Mouse (Mus musculus) limb, embryonic 11.5 days (tissue): ENCODE results near the gene Irak3. TPM values are rescaled to one million over a fixed set of nuclear protein-coding genes. Genes with fewer than 3 reads are reported as not detected.
A peak's percentile ranks its signal among the peaks of the same experiment; 100 is the strongest.

Experiments used
- ATAC-seq: fragments of 200-750 bp; cut with Nextera tagmentation; 2 replicates; pipeline ENCODE4 v1.8.0; 2017; ENCODE audit warnings: low read depth; ENCODE audit not compliant: insufficient number of reproducible peaks, low FRiP score, low TSS enrichment
- DNase-seq: peaks from one replicate; pipeline ENCODE4 v3.0.0-alpha.2; 2015; ENCODE audit warnings: low spot score
- H3K27ac ChIP-seq: fragments of 300-500 bp; sonication (generic); replicated peaks from 2 replicates; pipeline ENCODE4 v1.5.1; 2014; ENCODE audit warnings: low read depth, mild to moderate bottlenecking, low read length
- H3K27me3 ChIP-seq: fragments of 300-500 bp; sonication (generic); 2 replicates; pipeline ENCODE4 v1.6.1; 2014; ENCODE audit warnings: mild to moderate bottlenecking, low read length, mixed read lengths; ENCODE audit not compliant: control insufficient read depth, insufficient read depth
- H3K36me3 ChIP-seq: fragments of 300-500 bp; sonication (generic); 2 replicates; pipeline ENCODE4 v1.6.1; 2014; ENCODE audit warnings: mild to moderate bottlenecking, low read length, moderate library complexity, mixed read lengths; ENCODE audit not compliant: control insufficient read depth, insufficient read depth
- H3K4me1 ChIP-seq: fragments of 300-500 bp; sonication (generic); 2 replicates; pipeline ENCODE4 v1.6.1; 2014; ENCODE audit warnings: low read length, mixed read lengths; ENCODE audit not compliant: control insufficient read depth, insufficient read depth
- H3K4me2 ChIP-seq: fragments of 300-500 bp; sonication (generic); 2 replicates; pipeline ENCODE4 v1.6.1; 2014; ENCODE audit warnings: low read depth, mild to moderate bottlenecking, moderate library complexity; ENCODE audit not compliant: severe bottlenecking
- H3K4me3 ChIP-seq: fragments of 300-500 bp; sonication (generic); 2 replicates; pipeline ENCODE4 v1.5.1; 2014; ENCODE audit warnings: low read depth, low read length
- H3K9ac ChIP-seq: fragments of 300-500 bp; sonication (generic); 2 replicates; pipeline ENCODE4 v1.6.1; 2014; ENCODE audit warnings: mild to moderate bottlenecking, low read length
- H3K9me3 ChIP-seq: fragments of 300-500 bp; sonication (generic); 2 replicates; pipeline ENCODE4 v1.6.1; 2016; ENCODE audit warnings: low read length; ENCODE audit not compliant: control insufficient read depth
- WGBS: fragments of 180-500 bp; shearing (Covaris S2); extraction: QIAGEN DNeasy Blood & Tissue Kit; methylation state at CpG from one replicate; pipeline ENCODE4 v1.1.7; 2014; 5-methylcytosine and 5-hydroxymethylcytosine counted together
- polyA plus RNA-seq: library from polyadenylated mRNA; unstranded; fragments of >200 nt; fragmentation: Nextera tagmentation; extraction: Ambion mirVana; gene quantifications from 2 replicates; pipeline ENCODE4 v1.2.1, GENCODE M21; 2014

Gene Irak3
- polyA plus RNA-seq, 1 experiment from 2014 or later, result 0.63 TPM

DNA sequence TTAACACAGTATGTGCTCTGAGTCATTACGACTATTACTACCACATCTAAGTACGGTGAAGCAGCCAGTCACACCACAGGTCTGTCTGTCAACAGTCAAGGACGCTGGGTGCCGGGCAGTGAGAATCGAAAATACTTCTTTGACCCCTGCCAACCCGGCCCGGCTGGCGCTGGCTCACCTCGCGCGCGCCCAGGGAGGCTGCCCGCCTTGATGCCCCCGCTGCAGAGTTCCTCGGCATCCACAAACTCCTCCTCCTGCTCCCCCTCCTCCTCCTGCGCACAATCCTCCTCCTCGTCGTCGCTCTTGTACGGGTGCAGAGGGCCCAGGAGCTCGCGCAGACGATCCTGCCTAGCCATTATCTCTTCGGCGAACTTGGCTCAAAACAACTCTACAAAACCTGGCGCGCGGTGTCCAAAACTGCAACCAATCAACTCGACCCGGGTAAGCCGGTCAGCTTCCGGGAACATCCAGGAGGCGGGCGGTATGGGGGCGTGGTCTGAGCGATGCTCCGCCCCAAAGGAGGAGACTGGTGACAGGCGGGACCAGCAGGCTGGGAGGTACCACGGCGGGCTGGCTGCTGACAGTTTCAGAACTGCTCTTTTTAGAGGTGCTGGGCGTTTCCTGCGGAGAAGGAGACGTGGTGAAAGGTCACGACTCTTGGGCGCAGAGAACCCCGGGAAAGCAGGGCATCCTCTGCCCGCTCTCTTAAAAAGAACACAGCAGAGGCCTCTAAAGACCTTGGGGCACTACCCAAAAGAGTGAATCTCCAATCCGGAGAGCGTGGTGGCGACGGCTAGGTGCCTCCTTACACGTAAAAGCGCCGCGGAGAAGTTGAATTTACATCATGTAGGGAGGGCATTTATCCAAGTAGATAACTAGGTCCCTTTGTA lies 89.2 kb downstream of the Irak3 start, which contains the start of gene Helb:
TSS of gene Helb (minus strand) at position 481 of the 890 bp plus-strand sequence.
- H3K27ac ChIP-seq, result no peak within 1 kb of the TSS
- H3K4me2 ChIP-seq, result peak within 1 kb of the TSS; percentile 58
- H3K36me3 ChIP-seq, result no peaks in the 10 kb centered on the region
- ATAC-seq (peak; percentile 98), DNase-seq (peak; percentile 99)
- peak within 1 kb of the TSS; percentile 66 for H3K9ac ChIP-seq
- no peaks in the 10 kb centered on the region for H3K27me3 ChIP-seq
- H3K4me1 ChIP-seq, result peaks cover 3% of the 10 kb centered on the region; the same call in 1 of the 2 replicates
- peak within 1 kb of the TSS; percentile 69 for H3K4me3 ChIP-seq
- H3K9me3 ChIP-seq, result no peaks in the 10 kb centered on the region
- 1% methylated on average over 55 of the region's 55 CpGs for WGBS

DNA sequence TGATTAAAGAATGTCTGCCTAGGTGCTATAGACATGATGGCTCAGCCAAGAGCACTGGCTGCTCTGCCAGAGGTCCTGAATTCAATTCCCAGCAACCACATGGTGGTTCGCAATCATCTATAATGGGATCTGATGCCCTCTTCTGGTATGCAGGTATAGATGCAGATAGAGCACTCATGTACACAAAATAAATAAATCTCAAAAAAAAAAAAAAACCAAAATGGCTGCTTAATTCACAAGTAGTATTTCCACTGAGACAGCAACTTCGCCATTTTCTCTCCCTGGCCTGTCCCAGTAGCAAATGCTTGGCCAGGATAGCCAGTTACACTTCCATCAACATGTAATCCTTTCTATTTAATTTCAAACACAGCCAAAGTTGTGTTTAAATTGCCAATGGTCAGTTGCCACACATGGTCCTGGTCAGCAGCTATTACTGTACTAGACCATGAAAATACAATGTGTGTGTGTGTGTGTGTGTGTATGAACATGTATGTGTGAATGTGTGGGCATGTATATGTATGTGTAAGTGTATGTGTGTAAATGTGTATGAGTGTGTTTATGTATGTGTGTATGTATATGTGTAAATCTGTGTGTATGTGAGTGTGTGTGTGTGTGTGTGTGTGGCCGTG lies 90.1 kb downstream of the Irak3 start:
- Histone ChIP-seq H3K27ac (no peak overlapping the region), H3K4me3 (peak overlapping the region; percentile 69), H3K9me3 (no peaks in the 10 kb centered on the region), H3K27me3 (no peaks in the 10 kb centered on the region), H3K36me3 (no peaks in the 10 kb centered on the region), H3K9ac (no peak overlapping the region; the same call in 1 of the 2 replicates), H3K4me2 (peak overlapping the region; percentile 55), H3K4me1 (peaks cover 3% of the 10 kb centered on the region; the same call in 1 of the 2 replicates)
- WGBS, result 82% methylated on average over 3 of the region's 3 CpGs
- no peak for DNase-seq
- ATAC-seq, result no peak

DNA sequence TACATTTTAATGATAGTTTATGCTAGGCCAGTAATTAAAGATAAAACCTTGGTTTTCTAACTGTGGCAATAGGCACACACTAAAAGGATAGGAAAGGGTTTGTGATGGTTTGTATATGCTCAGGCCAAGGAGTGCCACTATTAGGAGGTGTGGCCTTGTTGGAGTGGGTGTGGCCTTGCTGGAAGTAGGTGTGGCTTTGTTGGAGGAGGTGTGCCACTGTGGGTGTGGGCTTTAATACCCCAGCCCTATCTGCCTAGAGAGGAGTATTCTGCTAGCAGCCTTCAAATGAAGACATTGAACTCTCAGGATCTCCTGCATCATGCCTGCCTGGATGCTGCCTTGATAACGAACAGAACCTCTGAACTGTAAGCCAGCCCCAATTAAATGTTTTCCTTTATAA lies 101.1 kb downstream of the Irak3 start:
- H3K36me3 ChIP-seq, result 0 out of 2 replicates have a peak, but pooled peaks cover 2% of the 10 kb centered on the region
- H3K4me2 ChIP-seq, result no peak overlapping the region
- no peak overlapping the region for H3K27ac ChIP-seq
- H3K4me1 ChIP-seq, result no peaks in the 10 kb centered on the region
- no peak overlapping the region for H3K4me3 ChIP-seq
- no peaks in the 10 kb centered on the region for H3K27me3 ChIP-seq
- ATAC-seq, result no peak
- H3K9me3 ChIP-seq, result no peaks in the 10 kb centered on the region
- WGBS, result 81% methylated on average over 1 of the region's 1 CpGs
- H3K9ac ChIP-seq, result no peak overlapping the region
- no peak for DNase-seq

DNA sequence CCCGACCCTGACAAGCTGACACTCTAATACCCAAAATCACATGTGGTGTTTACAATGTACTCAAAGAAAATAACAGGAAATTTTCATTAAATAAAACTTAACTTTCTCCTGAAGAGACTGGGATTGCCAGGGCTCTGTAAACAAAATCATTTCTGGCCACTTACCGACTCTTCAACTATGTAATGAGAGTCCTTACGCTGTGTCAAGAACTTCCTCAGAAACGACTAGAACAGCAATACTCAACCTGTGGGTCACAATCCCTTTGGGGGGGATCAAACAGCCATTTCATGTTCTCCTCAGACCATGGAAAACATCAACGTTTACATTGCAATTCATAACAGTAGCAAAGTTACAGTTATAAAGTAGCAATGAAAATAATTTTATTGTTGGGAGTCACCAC lies 104.4 kb downstream of the Irak3 start:
- peaks cover 4% of the 10 kb centered on the region; the same call in 1 of the 2 replicates for H3K36me3 ChIP-seq
- 91% methylated on average over 5 of the region's 5 CpGs for WGBS
- no peak for ATAC-seq

DNA sequence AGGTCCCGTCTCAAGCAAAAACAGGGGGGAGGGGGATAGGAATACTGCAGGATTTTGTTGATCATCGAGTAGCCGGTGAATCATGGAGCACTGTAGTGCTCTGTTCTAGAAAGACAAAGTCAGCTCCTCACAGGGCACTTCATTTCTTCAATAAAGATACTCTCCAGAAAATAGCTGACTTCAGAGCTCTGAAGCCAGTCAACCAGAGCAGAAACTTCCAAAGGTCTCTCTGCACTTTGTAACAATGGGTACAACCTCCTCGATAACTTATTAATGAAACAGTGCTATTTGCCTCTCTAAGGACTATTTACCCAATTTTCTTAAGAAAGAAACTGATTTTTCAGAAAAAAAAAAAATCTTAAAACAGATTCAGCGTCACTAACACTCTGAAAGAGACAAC lies 106.2 kb downstream of the Irak3 start:
- no peaks in the 10 kb centered on the region for H3K9me3 ChIP-seq
- ATAC-seq, result no peak
- 93% methylated on average over 5 of the region's 5 CpGs for WGBS
- no peak overlapping the region for H3K9ac ChIP-seq
- no peak overlapping the region for H3K27ac ChIP-seq
- H3K4me2 ChIP-seq, result no peak overlapping the region
- no peak overlapping the region for H3K4me3 ChIP-seq
- no peaks in the 10 kb centered on the region for H3K4me1 ChIP-seq
- H3K27me3 ChIP-seq, result no peaks in the 10 kb centered on the region
- DNase-seq, result no peak
- peaks cover 2% of the 10 kb centered on the region; the same call in 1 of the 2 replicates for H3K36me3 ChIP-seq

More for the DNA sequence above, 104.4 kb downstream of the Irak3 start:
- H3K4me2 ChIP-seq, result no peak overlapping the region
- no peak overlapping the region for H3K27ac ChIP-seq
- H3K9ac ChIP-seq, result no peak overlapping the region
- H3K27me3 ChIP-seq, result no peaks in the 10 kb centered on the region
- DNase-seq, result no peak
- no peaks in the 10 kb centered on the region for H3K9me3 ChIP-seq
- H3K4me1 ChIP-seq, result no peaks in the 10 kb centered on the region
- H3K4me3 ChIP-seq, result no peak overlapping the region

DNA sequence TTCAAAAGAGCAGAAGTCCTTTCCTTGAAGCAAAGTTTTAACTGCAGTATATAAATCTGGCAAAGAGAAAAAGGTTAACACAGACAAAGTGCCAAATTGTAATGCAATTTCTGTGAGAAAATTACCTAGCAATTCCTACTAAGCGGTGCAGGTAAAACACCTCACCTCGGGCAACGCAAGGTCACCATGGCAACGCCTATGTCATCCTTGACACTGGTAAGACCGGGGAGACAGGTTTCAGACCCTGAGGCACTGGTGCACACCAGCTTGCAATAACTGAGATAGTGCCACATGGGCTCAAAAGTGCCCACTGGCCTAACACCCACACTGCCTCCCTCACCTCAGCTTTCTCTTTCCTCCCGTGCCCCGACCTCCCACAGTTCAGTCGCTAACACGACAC lies 106.8 kb downstream of the Irak3 start:
- Histone ChIP-seq H3K9me3 (no peaks in the 10 kb centered on the region), H3K36me3 (peaks cover 2% of the 10 kb centered on the region; the same call in 1 of the 2 replicates), H3K4me2 (no peak overlapping the region), H3K27me3 (no peaks in the 10 kb centered on the region), H3K4me1 (no peaks in the 10 kb centered on the region), H3K27ac (no peak overlapping the region), H3K4me3 (no peak overlapping the region), H3K9ac (no peak overlapping the region)
- no peak for ATAC-seq
- 83% methylated on average over 9 of the region's 9 CpGs for WGBS
- peak; percentile 42 for DNase-seq

DNA sequence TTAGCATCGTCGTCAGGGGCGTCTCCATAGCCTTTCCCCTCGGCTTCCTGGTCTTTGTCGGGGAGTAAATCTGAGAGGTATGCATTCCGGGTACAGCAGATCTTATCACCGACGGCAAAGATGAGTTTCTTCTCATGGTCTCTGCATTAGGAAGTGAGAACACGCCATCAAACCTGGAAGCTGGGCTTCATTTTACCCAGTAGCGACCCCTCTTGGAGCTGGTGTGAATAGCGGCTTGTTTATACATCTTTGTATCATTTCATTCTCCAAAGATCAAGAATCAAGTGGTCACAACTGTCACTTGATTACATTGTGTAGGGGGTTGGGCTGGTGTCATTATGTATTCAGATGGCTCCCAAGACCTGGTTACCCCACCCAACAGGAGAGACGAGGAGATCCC lies 109.4 kb downstream of the Irak3 start:
- no peak overlapping the region for H3K4me2 ChIP-seq
- ATAC-seq (no peak), DNase-seq (no peak)
- H3K36me3 ChIP-seq, result peaks cover 8% of the 10 kb centered on the region
- H3K4me1 ChIP-seq, result no peaks in the 10 kb centered on the region
- no peaks in the 10 kb centered on the region for H3K9me3 ChIP-seq
- no peak overlapping the region for H3K27ac ChIP-seq
- no peaks in the 10 kb centered on the region for H3K27me3 ChIP-seq
- 88% methylated on average over 12 of the region's 12 CpGs for WGBS
- no peak overlapping the region for H3K9ac ChIP-seq
- H3K4me3 ChIP-seq, result no peak overlapping the region
